In genomic region chr11:96642173-96643140, GRCm38 (mm10) we compare ENCODE assay signal across 9 mouse cellular contexts.
DNase-seq lines count a peak whose midpoint lies in the region; ATAC-seq and TF ChIP-seq lines count a peak whose summit lies in the region.
"Had no signal": no experiment of that assay in that cellular context is flagged by ENCODE, and none has a peak within 500 bp of the region (broad histone marks: within the 10 kb centered on the region; RNA-seq: fewer than 3 reads in every experiment).

No protein-coding gene starts in this region.

- H3K4me1 ChIP-seq in intestine, embryonic 15.5 days (replicated peaks): peaks cover 20% of the 10 kb centered on the region
- H3K4me1 ChIP-seq in liver, embryonic 14.5 days (replicated peaks; ENCODE audit: control insufficient read depth in 2 of 2, insufficient read depth in 2 of 2, low read length in 1 of 2): peaks cover 0 to 7% of the 10 kb centered on the region in 2 experiments; a peak in 2 of 4 replicates
- peaks cover 7% of the 10 kb centered on the region for H3K4me1 ChIP-seq in stomach, embryonic 16.5 days (ENCODE audit: control insufficient read depth, insufficient read depth, low read length)
- peaks cover 37% of the 10 kb centered on the region for H3K4me1 ChIP-seq in forebrain, embryonic 10.5 days

- H3K9ac ChIP-seq in intestine, embryonic 15.5 days: no peak overlapping the region
- no peak overlapping the region for H3K9ac ChIP-seq in liver, embryonic 14.5 days (replicated peaks)
- no peak overlapping the region for H3K9ac ChIP-seq in stomach, embryonic 16.5 days (ENCODE audit: low read length)
- H3K9ac ChIP-seq: embryonic facial prominence, embryonic 15.5 days had no signal

- WGBS in intestine, embryonic 15.5 days: 52% methylated on average over 17 of the region's 17 CpGs
- WGBS in liver, embryonic 14.5 days (ENCODE audit: insufficient replicate concordance): 23% methylated on average over 17 of the region's 17 CpGs
- 53% methylated on average over 17 of the region's 17 CpGs for WGBS in stomach, embryonic 16.5 days
- WGBS in forebrain, embryonic 10.5 days: 86% methylated on average over 17 of the region's 17 CpGs

- H3K36me3 ChIP-seq in intestine, embryonic 15.5 days: no peaks in the 10 kb centered on the region
- H3K36me3 ChIP-seq in liver, embryonic 14.5 days (replicated peaks; ENCODE audit: control insufficient read depth, insufficient read depth, low read depth): no peaks in the 10 kb centered on the region
- H3K36me3 ChIP-seq in stomach, embryonic 16.5 days (ENCODE audit: control insufficient read depth, insufficient read depth, low read length): no peaks in the 10 kb centered on the region
- H3K36me3 ChIP-seq in forebrain, embryonic 10.5 days (replicated peaks): no peaks in the 10 kb centered on the region
- H3K36me3 ChIP-seq: embryonic facial prominence, embryonic 15.5 days had no signal

- no peak for TF ChIP-seq CTCF in liver, embryonic 14.5 days (IDR thresholded peaks at IDR 0.05; ENCODE audit: low read depth)
- TF ChIP-seq CTCF in layer of hippocampus, adult 2 months (conservative IDR thresholded peaks at IDR 0.05): no peak

- TF ChIP-seq EP300 in liver, embryonic 14.5 days (IDR thresholded peaks at IDR 0.05; ENCODE audit: low read depth): no peak

- H3K27me3 ChIP-seq in intestine, embryonic 15.5 days (replicated peaks): no peaks in the 10 kb centered on the region
- no peaks in the 10 kb centered on the region for H3K27me3 ChIP-seq in liver, embryonic 14.5 days (ENCODE audit: control insufficient read depth, insufficient read depth, low read length)
- no peaks in the 10 kb centered on the region; the same call in 1 of the 2 replicates for H3K27me3 ChIP-seq in stomach, embryonic 16.5 days (ENCODE audit: control insufficient read depth, insufficient read depth, low read length)
- peaks cover 10% of the 10 kb centered on the region; the same call in 1 of the 2 replicates for H3K27me3 ChIP-seq in forebrain, embryonic 10.5 days (ENCODE audit: poor library complexity, severe bottlenecking)

- H3K4me2 ChIP-seq in intestine, embryonic 15.5 days (replicated peaks): no peak overlapping the region
- H3K4me2 ChIP-seq in liver, embryonic 14.5 days (ENCODE audit: low read depth): no peak overlapping the region
- H3K4me2 ChIP-seq in stomach, embryonic 16.5 days (ENCODE audit: low read depth, low read length): no peak overlapping the region
- H3K4me2 ChIP-seq: embryonic facial prominence, embryonic 15.5 days had no signal

- H3K9me3 ChIP-seq in intestine, embryonic 15.5 days: no peaks in the 10 kb centered on the region
- H3K9me3 ChIP-seq in liver, embryonic 14.5 days (ENCODE audit: control insufficient read depth, low read length): no peaks in the 10 kb centered on the region
- H3K9me3 ChIP-seq in stomach, embryonic 16.5 days (replicated peaks; ENCODE audit: control insufficient read depth, low read length): no peaks in the 10 kb centered on the region
- H3K9me3 ChIP-seq in forebrain, embryonic 10.5 days: no peaks in the 10 kb centered on the region
- H3K9me3 ChIP-seq: embryonic facial prominence, embryonic 15.5 days had no signal

- no peak overlapping the region for H3K27ac ChIP-seq in intestine, embryonic 15.5 days
- no peak overlapping the region for H3K27ac ChIP-seq in liver, embryonic 14.5 days
- peak overlapping the region; percentile 40; the same call in 1 of the 2 replicates for H3K27ac ChIP-seq in stomach, embryonic 16.5 days (ENCODE audit: low read length)
- no peak overlapping the region for H3K27ac ChIP-seq in layer of hippocampus, adult 2 months
- H3K27ac ChIP-seq in forebrain, embryonic 10.5 days: no peak overlapping the region
- H3K27ac ChIP-seq: embryonic facial prominence, embryonic 15.5 days had no signal

- H3K4me3 ChIP-seq in intestine, embryonic 15.5 days (replicated peaks): no peak overlapping the region
- no peak overlapping the region for H3K4me3 ChIP-seq in liver, embryonic 14.5 days (ENCODE audit: insufficient read depth in 1 of 2, low read depth in 2 of 2, low read length in 2 of 2)
- no peak overlapping the region for H3K4me3 ChIP-seq in stomach, embryonic 16.5 days (replicated peaks; ENCODE audit: low read length)
- no peak overlapping the region for H3K4me3 ChIP-seq in layer of hippocampus, adult 2 months
- no peak overlapping the region for H3K4me3 ChIP-seq in forebrain, embryonic 10.5 days
- H3K4me3 ChIP-seq: embryonic facial prominence, embryonic 15.5 days had no signal

- peak; percentile 57 for ATAC-seq in intestine, embryonic 15.5 days
- peak; percentile 37; the same call in 1 of the 2 replicates for ATAC-seq in liver, embryonic 14.5 days (ENCODE audit: insufficient read depth)
- ATAC-seq in stomach, embryonic 16.5 days (ENCODE audit: insufficient read depth, low FRiP score): peak; percentile 61; the same call in 1 of the 2 replicates

- peak; percentile 38 to 47 for DNase-seq in spleen, postnatal 36 days (ENCODE audit: low spot score in 2 of 2)
- DNase-seq in spleen, adult 12 weeks (ENCODE audit: low spot score): no peak
- no peak for DNase-seq in liver, embryonic 14.5 days (ENCODE audit: low read depth in 3 of 3, low spot score in 3 of 3)
- DNase-seq in urinary bladder, postnatal 4 days (ENCODE audit: low spot score in 2 of 2): no peak
- no peak for DNase-seq in layer of hippocampus, adult 2 months (ENCODE audit: low spot score in 2 of 2)
- DNase-seq in forebrain, embryonic 10.5 days (ENCODE audit: extremely low spot score, low spot score): no peak

Comparison
In these comparisons a context has a peak if more than half of its experiments do, and no peak if none do; other contexts are left out.
1. DNase-seq: peak in spleen, postnatal 36 days (2 of 2); none in spleen, adult 12 weeks (single experiment), liver, embryonic 14.5 days (0 of 3), urinary bladder, postnatal 4 days (0 of 2), layer of hippocampus, adult 2 months (0 of 2) and forebrain, embryonic 10.5 days (single experiment).
2. Peak in every context shown above with its lines, with median percentiles within 50 percentile points of each other: ATAC-seq.